Comparison of ENCODE assay signal across 7 mouse cellular contexts in genomic region chr1:180568248-180568647, GRCm38 (mm10). TPM values are rescaled to one million over a fixed set of nuclear protein-coding genes. Genes with fewer than 3 reads are reported as not detected.
DNase-seq lines count a peak whose midpoint lies in the region; ATAC-seq and TF ChIP-seq lines count a peak whose summit lies in the region.

No protein-coding gene starts in this region.

- H3K27ac ChIP-seq in left cerebral cortex, adult 2 months, result peak overlapping the region; percentile 50
- H3K27ac ChIP-seq in forebrain, embryonic 10.5 days, result peak overlapping the region; percentile 94
- H3K27ac ChIP-seq in limb, embryonic 11.5 days (replicated peaks; ENCODE audit: low read depth, low read length), result 0 out of 2 replicates have a peak overlapping the region, but pooled peaks have one; percentile 42
- H3K27ac ChIP-seq in olfactory bulb, adult 2 months (ENCODE audit: insufficient read depth, low read depth, low read length), result peak overlapping the region; percentile 73; the same call in 1 of the 2 replicates

- peaks cover 32% of the 10 kb centered on the region for H3K4me1 ChIP-seq in forebrain, embryonic 10.5 days
- peaks cover 8% of the 10 kb centered on the region for H3K4me1 ChIP-seq in limb, embryonic 11.5 days (ENCODE audit: control insufficient read depth, insufficient read depth, low read length)
- H3K4me1 ChIP-seq in olfactory bulb, adult 2 months (ENCODE audit: control insufficient read depth, insufficient read depth, low read length), result peaks cover 30% of the 10 kb centered on the region

- TF ChIP-seq POLR2A in olfactory bulb, adult 2 months (IDR thresholded peaks at IDR 0.05; ENCODE audit: insufficient read depth, low read depth, low read length), result no peak

- peaks cover 16% of the 10 kb centered on the region for H3K9me3 ChIP-seq in forebrain, embryonic 10.5 days
- H3K9me3 ChIP-seq in limb, embryonic 11.5 days (ENCODE audit: control insufficient read depth, low read length), result no peaks in the 10 kb centered on the region

- WGBS in forebrain, embryonic 10.5 days, result 40% methylated on average over 7 of the region's 7 CpGs
- 40% methylated on average over 7 of the region's 7 CpGs for WGBS in limb, embryonic 11.5 days
- WGBS in olfactory bulb, adult 2 months, result 30% methylated on average over 7 of the region's 7 CpGs

- peak overlapping the region; percentile 96 for H3K4me3 ChIP-seq in left cerebral cortex, adult 2 months
- H3K4me3 ChIP-seq in forebrain, embryonic 10.5 days, result peak overlapping the region; percentile 73
- H3K4me3 ChIP-seq in limb, embryonic 11.5 days (ENCODE audit: low read depth, low read length), result peak overlapping the region; percentile 81
- H3K4me3 ChIP-seq in olfactory bulb, adult 2 months (ENCODE audit: insufficient read depth, low read depth, low read length), result peak overlapping the region; percentile 69

- peak overlapping the region; percentile 90 for H3K4me2 ChIP-seq in limb, embryonic 11.5 days (ENCODE audit: low read depth, severe bottlenecking)

- peak overlapping the region; percentile 50; the same call in 1 of the 2 replicates for H3K9ac ChIP-seq in limb, embryonic 11.5 days (ENCODE audit: low read length)

- H3K27me3 ChIP-seq in forebrain, embryonic 10.5 days (ENCODE audit: poor library complexity, severe bottlenecking), result no peaks in the 10 kb centered on the region
- no peaks in the 10 kb centered on the region for H3K27me3 ChIP-seq in limb, embryonic 11.5 days (ENCODE audit: control insufficient read depth, insufficient read depth, low read length)

- no peak for TF ChIP-seq CTCF in left cerebral cortex, adult 2 months (IDR thresholded peaks at IDR 0.05)
- no peak for TF ChIP-seq CTCF in olfactory bulb, adult 2 months (IDR thresholded peaks at IDR 0.05; ENCODE audit: insufficient read depth, low read depth, low read length)

- peaks cover 27% of the 10 kb centered on the region for H3K36me3 ChIP-seq in forebrain, embryonic 10.5 days (replicated peaks)
- H3K36me3 ChIP-seq in limb, embryonic 11.5 days (ENCODE audit: control insufficient read depth, insufficient read depth, low read length), result peaks cover 5% of the 10 kb centered on the region; the same call in 1 of the 2 replicates

- intact Hi-C loops in left cerebral cortex, adult 2 months (cut with DNase I), result loop anchor here (2.0 to 5.0 kb wide), 4 partner anchors 74 to 301 kb away; partner anchors contain the start of genes Lin9 and Stum

- no peak for DNase-seq in left cerebral cortex, adult 2 months (ENCODE audit: extremely low spot score in 1 of 2, low spot score in 2 of 2)
- no peak for DNase-seq in left cerebral cortex, adult 8-10 months (ENCODE audit: low spot score in 2 of 2)
- no peak for DNase-seq in forebrain, embryonic 10.5 days (ENCODE audit: extremely low spot score, low spot score)
- DNase-seq in limb, embryonic 11.5 days (ENCODE audit: low spot score), result peak; percentile 30
- DNase-seq in yolk sac, embryonic 10.5 days (ENCODE audit: low spot score), result no peak
- no peak for DNase-seq in adrenal gland, postnatal 36 days

- 0 out of 2 replicates have a peak, but pooled peaks have one; percentile 32 for ATAC-seq in limb, embryonic 11.5 days (ENCODE audit: insufficient number of reproducible peaks, low FRiP score, low TSS enrichment, low read depth)

RNA-seq across cellular contexts. Expression of gene Parp1, which starts 0.5 kb away (rescaled TPM):
- 10 to 100 TPM; 89.0 to 90.3 TPM for total RNA-seq in left cerebral cortex, adult 2 months (2021)
- 10 to 100 TPM; 71.1 to 84.3 (median 79.6) TPM for total RNA-seq in left cerebral cortex, adult 8-10 months (2022)
- 328 and 332 TPM in 2 replicates for polyA plus RNA-seq in forebrain, embryonic 10.5 days (2016; fragmentation: Nextera tagmentation; extraction: Ambion mirVana)
- 192 and 213 TPM in 2 replicates for polyA plus RNA-seq in limb, embryonic 11.5 days (2014; fragmentation: Nextera tagmentation; extraction: Ambion mirVana)
- polyA plus RNA-seq in olfactory bulb, adult 2 months (2012; ENCODE audit: insufficient read depth, insufficient read length, low replicate concordance, missing spikeins), result not detected in 2 replicates
- 10 to 100 TPM; 68.0 to 91.2 TPM for total RNA-seq in adrenal gland, postnatal 36 days (2021)

Comparison
In these comparisons a context has a peak if more than half of its experiments do, and no peak if none do; other contexts are left out.
1. H3K27ac ChIP-seq: peak in every context shown above with its lines; median percentile 94 in forebrain, embryonic 10.5 days; 73 in olfactory bulb, adult 2 months; 50 in left cerebral cortex, adult 2 months; 42 in limb, embryonic 11.5 days.